Mouse (Mus musculus) cerebellum, adult 2 months (tissue): Measurements from ENCODE around the gene Bex3. TPM values are rescaled to one million over a fixed set of nuclear protein-coding genes. Genes with fewer than 3 reads are reported as not detected.
"Not testable (repeated sequence)": the region's sequence is repeated elsewhere in the genome, so short reads cannot be mapped to it uniquely, and the experiment has no call there.

Experiments
- DNase-seq, 2 experiments: peaks; one replicate each; pipeline ENCODE4 v3.0.0; 2021
- H3K27ac ChIP-seq: fragments of 200-500 bp; 2 replicates; pipeline ENCODE4 v1.5.1; 2012; ENCODE audit warnings: low read length, control low read depth, inconsistent platforms; ENCODE audit not compliant: insufficient read depth
- H3K27me3 ChIP-seq: fragments of 200-500 bp; 2 replicates; pipeline ENCODE4 v1.6.1; 2012; ENCODE audit warnings: inconsistent platforms, mild to moderate bottlenecking, low read length, moderate library complexity; ENCODE audit not compliant: control insufficient read depth, insufficient read depth
- H3K4me1 ChIP-seq: fragments of 200-500 bp; 2 replicates; pipeline ENCODE4 v1.6.1; 2011; ENCODE audit warnings: low read length; ENCODE audit not compliant: control insufficient read depth, insufficient read depth
- H3K4me3 ChIP-seq: fragments of 200-500 bp; replicated peaks from 2 replicates; pipeline ENCODE3; 2011; ENCODE audit warnings: mild to moderate bottlenecking, low read depth, low read length, control low read depth; ENCODE audit not compliant: insufficient read depth
- CTCF ChIP-seq: fragments of 200-500 bp; IDR thresholded peaks from 2 replicates; pipeline ENCODE4 v1.5.1; 2011; ENCODE audit warnings: low read depth, mild to moderate bottlenecking, control low read depth, low read length, moderate library complexity, borderline replicate concordance; ENCODE audit not compliant: insufficient read depth
- POLR2A ChIP-seq: fragments of 200-500 bp; IDR thresholded peaks from 2 replicates; pipeline ENCODE4 v1.6.1; 2011; ENCODE audit warnings: low read length, control low read depth, borderline replicate concordance; ENCODE audit not compliant: insufficient read depth
- WGBS: fragments of 180-500 bp; shearing (Covaris S2); methylation state at CpG from one replicate; pipeline ENCODE4 v1.1.7; 2018; 5-methylcytosine and 5-hydroxymethylcytosine counted together
- polyA plus RNA-seq: library from polyadenylated mRNA; depleted of rRNA; stranded (reverse); fragments of >200 nt; gene quantifications from 2 replicates; pipeline ENCODE4 v1.2.3, GENCODE M21; 2012

Bex3 gene
- polyA plus RNA-seq, 1 experiment, result 491 TPM

DNA sequence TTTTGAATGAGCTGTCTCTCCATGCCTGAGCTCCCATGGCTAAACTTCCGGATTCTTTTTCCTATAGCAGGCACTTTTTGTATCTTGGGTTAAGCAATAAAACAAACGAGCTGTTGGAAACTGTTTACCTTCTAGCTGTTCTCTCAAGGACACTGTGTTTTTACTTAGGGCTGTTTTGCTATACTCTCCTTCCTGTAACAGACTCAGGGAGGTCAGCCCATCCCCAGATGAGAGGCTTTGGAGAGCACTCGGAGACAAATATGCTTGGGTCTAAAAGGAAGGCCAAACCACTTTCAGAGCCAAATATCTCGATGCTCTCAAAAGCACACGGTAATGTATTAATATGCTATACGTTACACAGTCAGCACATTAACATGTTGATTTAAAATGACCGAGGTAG lies 20.4 kb upstream of the Bex3 start:
- Histone ChIP-seq H3K27me3 (no peaks in the 10 kb centered on the region), H3K27ac (no peak overlapping the region), H3K4me1 (no peaks in the 10 kb centered on the region), H3K4me3 (no peak overlapping the region)
- WGBS, result 70% methylated on average over 7 of the region's 7 CpGs
- TF ChIP-seq CTCF, result no peak
- no peak for DNase-seq

- 71% methylated on average over 6 of the region's 6 CpGs for WGBS
- DNase-seq, result no peak
- H3K27me3 ChIP-seq, result no peaks in the 10 kb centered on the region
- H3K27ac ChIP-seq, result no peak overlapping the region
- no peaks in the 10 kb centered on the region for H3K4me1 ChIP-seq
- TF ChIP-seq POLR2A, result no peak
- TF ChIP-seq CTCF, result no peak
- no peak overlapping the region for H3K4me3 ChIP-seq
These were observed 17.9 kb upstream of the Bex3 start for GRCm38 (mm10) chrX:136252023-136252729.

DNA sequence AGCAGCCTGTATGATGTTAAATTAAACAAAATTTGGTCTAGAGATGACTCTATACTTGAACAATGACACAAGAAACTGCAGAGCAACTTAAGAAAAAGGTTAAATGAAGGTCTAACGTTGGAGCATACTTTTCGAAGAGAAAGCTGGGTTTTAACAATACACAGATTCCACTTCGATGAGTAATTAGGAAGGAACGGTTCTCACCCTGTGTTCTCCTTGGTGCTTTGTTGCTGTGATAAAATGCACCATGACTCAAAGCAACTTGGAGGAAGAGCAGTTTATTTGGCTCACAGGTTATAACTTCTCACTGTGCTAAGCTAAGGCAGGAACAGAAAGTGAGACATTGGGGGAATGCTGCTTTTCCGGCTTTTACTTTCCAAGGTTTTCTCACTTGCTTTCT lies 2.3 kb upstream of the Bex3 start:
- no peaks in the 10 kb centered on the region for H3K27me3 ChIP-seq
- H3K4me1 ChIP-seq, result no peaks in the 10 kb centered on the region
- H3K27ac ChIP-seq, result no peak overlapping the region
- 82% methylated on average over 5 of the region's 5 CpGs for WGBS
- no peak overlapping the region for H3K4me3 ChIP-seq
- TF ChIP-seq POLR2A, result no peak
- TF ChIP-seq CTCF, result no peak
- no peak for DNase-seq

- 92% methylated on average over 4 of the region's 4 CpGs for WGBS
- Histone ChIP-seq H3K4me1 (no peaks in the 10 kb centered on the region), H3K4me3 (no peak overlapping the region), H3K27me3 (no peaks in the 10 kb centered on the region), H3K27ac (no peak overlapping the region)
- DNase-seq, result no peak
- no peak for TF ChIP-seq POLR2A
- no peak for TF ChIP-seq CTCF
These were observed 1.9 kb upstream of the Bex3 start for GRCm38 (mm10) chrX:136268173-136268572.

- 14% methylated on average over 16 of the region's 60 CpGs for WGBS
- peak; percentile 25 to 58 for DNase-seq
- not testable (repeated sequence) for H3K27ac ChIP-seq, H3K27me3 ChIP-seq, H3K4me1 ChIP-seq
- peak overlapping the region; percentile 54 for H3K4me3 ChIP-seq
These were observed 499 bp downstream of the Bex3 start for GRCm38 (mm10) chrX:136270393-136271111.

- DNase-seq, result no peak
- Histone ChIP-seq H3K4me3 (no peak overlapping the region), H3K27ac (no peak overlapping the region), H3K4me1 (no peaks in the 10 kb centered on the region), H3K27me3 (no peaks in the 10 kb centered on the region)
- 34% methylated on average over 3 of the region's 3 CpGs for WGBS
- no peak for TF ChIP-seq CTCF
- no peak for TF ChIP-seq POLR2A
These were observed 4.5 kb downstream of the Bex3 start for GRCm38 (mm10) chrX:136274542-136274941.

DNA sequence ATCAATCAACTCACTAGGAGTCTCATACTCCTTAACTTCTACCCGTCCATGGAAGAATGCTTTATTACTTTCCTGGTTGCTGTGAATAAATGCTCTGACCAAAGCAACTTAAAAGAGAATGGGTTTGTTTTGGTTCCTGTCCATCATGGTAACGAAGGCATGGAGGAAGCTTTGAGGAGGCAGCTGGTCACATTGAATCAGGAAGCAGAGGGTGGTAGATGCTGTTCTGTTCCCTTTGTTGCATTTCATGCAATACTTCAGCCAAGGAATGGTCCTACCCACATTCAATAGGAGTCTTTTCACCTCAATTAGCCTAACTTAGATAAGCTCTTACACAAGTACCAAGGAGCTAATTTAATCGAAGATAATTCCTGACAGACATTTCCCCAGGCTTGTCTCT lies 5.3 kb downstream of the Bex3 start:
- Histone ChIP-seq H3K27ac (no peak overlapping the region), H3K27me3 (no peaks in the 10 kb centered on the region), H3K4me3 (no peak overlapping the region), H3K4me1 (no peaks in the 10 kb centered on the region)
- TF ChIP-seq POLR2A (no peak), CTCF (no peak)
- 48% methylated on average over 3 of the region's 3 CpGs for WGBS
- DNase-seq, result no peak

- DNase-seq, result no peak
- Histone ChIP-seq H3K27me3 (no peaks in the 10 kb centered on the region), H3K4me3 (no peak overlapping the region), H3K4me1 (no peaks in the 10 kb centered on the region), H3K27ac (no peak overlapping the region)
- TF ChIP-seq CTCF (no peak), POLR2A (no peak)
- WGBS, result 85% methylated on average over 7 of the region's 7 CpGs
These were observed 7.5 kb downstream of the Bex3 start for GRCm38 (mm10) chrX:136277577-136277976.
